Mouse (Mus musculus) urinary bladder, postnatal 10 days (tissue): Measurements from ENCODE around the gene Tcam1.
A peak's percentile ranks its signal among the peaks of the same experiment; 100 is the strongest.
"Not testable (repeated sequence)": the region's sequence is repeated elsewhere in the genome, so short reads cannot be mapped to it uniquely, and the experiment has no call there.

Experiments
- DNase-seq: peaks from one replicate; pipeline ENCODE4 v3.0.0; 2022; ENCODE audit warnings: low spot score

Gene Tcam1

GRCm38 (mm10) chr11:106276454-106276853, at the start of gene Tcam1:
TSS of gene Tcam1 (plus strand) at chr11:106276672.
- DNase-seq: peak; percentile 79

GRCm38 (mm10) chr11:106233978-106234377, 42.5 kb upstream of the Tcam1 start:
- not testable (repeated sequence) for DNase-seq

- no peak for DNase-seq
Observed at GRCm38 (mm10) chr11:106246834-106247233, 29.6 kb upstream of the Tcam1 start.

GRCm38 (mm10) chr11:106249326-106249725, 27.1 kb upstream of the Tcam1 start:
- DNase-seq: no peak

GRCm38 (mm10) chr11:106254767-106255166, 21.7 kb upstream of the Tcam1 start:
- DNase-seq: no peak

GRCm38 (mm10) chr11:106255174-106255573, 21.3 kb upstream of the Tcam1 start:
- DNase-seq: no peak

- DNase-seq: peak; percentile 94
Observed at GRCm38 (mm10) chr11:106255685-106256451, 20.6 kb upstream of the Tcam1 start, which contains the start of the genes Ftsj3 and Psmc5. TSS of gene Ftsj3 (minus strand) at chr11:106256079. TSS of gene Psmc5 (plus strand) at chr11:106256154.

- DNase-seq: no peak
Observed at GRCm38 (mm10) chr11:106256775-106257174, 19.7 kb upstream of the Tcam1 start.

- no peak for DNase-seq
Observed at GRCm38 (mm10) chr11:106260826-106261450, 15.5 kb upstream of the Tcam1 start.

- DNase-seq: no peak
Observed at GRCm38 (mm10) chr11:106263963-106264362, 12.5 kb upstream of the Tcam1 start.

GRCm38 (mm10) chr11:106264988-106265387, 11.5 kb upstream of the Tcam1 start:
- DNase-seq: no peak

GRCm38 (mm10) chr11:106265570-106265969, 10.9 kb upstream of the Tcam1 start:
- no peak for DNase-seq

- no peak for DNase-seq
Observed at GRCm38 (mm10) chr11:106266431-106266830, 10.0 kb upstream of the Tcam1 start.

- DNase-seq: no peak
Observed at GRCm38 (mm10) chr11:106267311-106267852, 9.1 kb upstream of the Tcam1 start.

GRCm38 (mm10) chr11:106267871-106268270, 8.6 kb upstream of the Tcam1 start:
- DNase-seq: no peak

- peak; percentile 44 for DNase-seq
Observed at GRCm38 (mm10) chr11:106268326-106269059, 8.0 kb upstream of the Tcam1 start.

- DNase-seq: no peak
Observed at GRCm38 (mm10) chr11:106269060-106269431, 7.4 kb upstream of the Tcam1 start.

GRCm38 (mm10) chr11:106271131-106271793, 5.2 kb upstream of the Tcam1 start:
- DNase-seq: no peak

- DNase-seq: no peak
Observed at GRCm38 (mm10) chr11:106271794-106272643, 4.5 kb upstream of the Tcam1 start.

GRCm38 (mm10) chr11:106272644-106273310, 3.7 kb upstream of the Tcam1 start, which contains the start of gene Smarcd2:
TSS of gene Smarcd2 (minus strand) at chr11:106272972.
- peak; percentile 98 for DNase-seq
